Mouse (Mus musculus) intestine, postnatal 0 days (tissue): ENCODE measurements at regions not wholly inside any gene's neighbourhood (a gene's known extent, or its start where the extent isn't known, plus 50 kb on each side); places are given as distances from the start of the nearest gene placed in this dataset.

ENCODE experiments used
- ATAC-seq: fragments of 200-750 bp; cut with Nextera tagmentation; 2 replicates; pipeline ENCODE4 v1.8.0; 2017; ENCODE audit warnings: mild to moderate bottlenecking, moderate TSS enrichment, moderate library complexity
- H3K27ac ChIP-seq: fragments of 300-500 bp; sonication (generic); 2 replicates; pipeline ENCODE4 v1.5.1; 2014; ENCODE audit warnings: mild to moderate bottlenecking, low read depth, low read length, moderate library complexity
- H3K27me3 ChIP-seq: fragments of 300-500 bp; sonication (generic); replicated peaks from 2 replicates; pipeline ENCODE4 v1.6.1; 2014; ENCODE audit warnings: low read length, mixed read lengths; ENCODE audit not compliant: control insufficient read depth, insufficient read depth
- H3K36me3 ChIP-seq: fragments of 300-500 bp; sonication (generic); 2 replicates; pipeline ENCODE4 v1.6.1; 2014; ENCODE audit warnings: mild to moderate bottlenecking, moderate library complexity; ENCODE audit not compliant: control insufficient read depth, insufficient read depth
- H3K4me1 ChIP-seq: fragments of 300-500 bp; sonication (generic); replicated peaks from 2 replicates; pipeline ENCODE4 v1.6.1; 2014; ENCODE audit warnings: antibody characterized with exemption, low read length, mixed read lengths; ENCODE audit not compliant: control insufficient read depth, insufficient read depth
- H3K4me2 ChIP-seq: fragments of 300-500 bp; sonication (generic); replicated peaks from 2 replicates; pipeline ENCODE4 v1.6.1; 2014; ENCODE audit warnings: low read depth, mild to moderate bottlenecking, moderate library complexity
- H3K4me3 ChIP-seq: fragments of 300-500 bp; sonication (generic); 2 replicates; pipeline ENCODE4 v1.5.1; 2014; ENCODE audit warnings: low read depth, low read length
- H3K9ac ChIP-seq: fragments of 300-500 bp; sonication (generic); 2 replicates; pipeline ENCODE4 v1.6.1; 2014; ENCODE audit warnings: mild to moderate bottlenecking, low read depth, low read length
- H3K9me3 ChIP-seq: fragments of 300-500 bp; sonication (generic); 2 replicates; pipeline ENCODE4 v1.6.1; 2016; ENCODE audit warnings: mixed run types; ENCODE audit not compliant: control insufficient read depth
- CTCF ChIP-seq: sonication (generic); IDR thresholded peaks from 2 replicates; pipeline ENCODE4 v1.5.1; 2016; ENCODE audit warnings: low read depth, mild to moderate bottlenecking, control low read depth, antibody characterized with exemption, moderate library complexity
- WGBS: fragments of 180-500 bp; shearing (Covaris S2); extraction: QIAGEN DNeasy Blood & Tissue Kit; methylation state at CpG from one replicate; pipeline ENCODE4 v1.1.7; 2014; 5-methylcytosine and 5-hydroxymethylcytosine counted together

DNA sequence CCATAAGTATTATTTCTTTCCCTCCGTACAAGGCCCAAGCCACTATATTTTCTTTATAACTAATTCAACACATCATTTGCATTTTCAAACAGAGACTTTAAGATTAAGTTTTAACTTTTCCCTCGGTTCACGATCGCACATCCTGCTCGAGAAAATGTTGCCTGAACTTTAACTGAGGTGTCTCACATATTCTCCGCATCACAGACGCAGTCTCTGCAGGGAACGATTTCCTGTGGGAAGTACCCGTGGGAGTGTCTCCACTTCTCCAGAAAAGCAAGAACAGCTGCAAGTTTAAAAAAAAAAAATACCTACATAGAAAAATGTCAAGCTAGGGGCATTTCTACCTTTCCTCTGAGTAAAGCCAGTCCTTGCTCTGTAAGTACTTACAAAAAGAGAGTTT lies 581.2 kb downstream of the Efna5 start:
- WGBS: 75% methylated on average over 9 of the region's 9 CpGs
- Histone ChIP-seq H3K9me3 (no peaks in the 10 kb centered on the region), H3K36me3 (no peaks in the 10 kb centered on the region), H3K4me3 (no peak overlapping the region), H3K9ac (no peak overlapping the region), H3K27ac (no peak overlapping the region), H3K27me3 (no peaks in the 10 kb centered on the region), H3K4me2 (no peak overlapping the region), H3K4me1 (no peaks in the 10 kb centered on the region)
- no peak for ATAC-seq
- no peak for TF ChIP-seq CTCF

DNA sequence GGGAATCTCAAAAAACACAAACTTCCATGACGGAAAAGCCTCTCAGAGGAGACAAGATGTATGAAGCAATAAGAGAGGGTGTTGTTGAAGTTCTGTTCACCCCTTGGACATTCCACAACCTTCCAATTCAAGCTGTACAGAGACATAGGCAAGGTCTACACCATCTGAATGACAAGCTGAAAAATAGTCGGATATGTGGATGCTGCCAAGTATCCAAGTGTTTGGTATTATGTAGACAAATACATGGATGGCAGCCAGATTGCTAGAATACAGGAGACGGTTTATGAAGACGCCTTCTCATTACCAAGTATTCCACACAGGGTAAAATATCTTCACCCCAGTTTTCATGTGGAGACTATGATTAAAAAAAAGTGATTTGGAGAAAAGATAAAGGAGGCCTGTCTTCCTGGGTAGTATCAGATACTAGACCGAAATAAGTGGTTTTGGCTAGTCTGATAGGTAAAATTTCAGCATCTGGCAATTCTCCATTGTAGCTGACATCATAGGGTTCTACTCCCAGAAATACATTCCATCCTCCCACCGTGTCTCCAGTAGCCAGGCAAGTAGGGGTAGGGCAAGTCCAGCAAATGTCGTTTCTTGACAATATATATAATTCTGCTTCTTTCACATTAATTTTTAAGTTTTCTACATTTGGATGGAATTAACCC lies 583.6 kb downstream of the Efna5 start:
- ATAC-seq: no peak

DNA sequence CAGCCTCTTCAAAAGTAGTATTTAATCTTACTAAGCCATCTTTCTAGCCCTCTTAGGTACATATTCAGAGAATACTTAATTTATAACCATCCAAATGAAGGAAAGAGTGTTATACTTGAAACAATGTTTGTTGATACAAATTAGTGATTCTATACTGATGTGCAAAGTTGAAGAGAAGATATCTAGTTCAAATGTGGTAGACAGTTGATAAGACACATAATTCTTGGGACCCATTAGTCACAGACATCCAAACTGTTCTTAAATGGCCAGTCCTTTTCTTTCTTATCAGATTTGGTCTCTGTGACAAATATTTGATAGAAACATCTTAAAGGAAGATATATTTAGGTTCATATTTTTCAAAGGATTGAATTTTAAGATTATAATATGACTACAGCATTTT lies 585.7 kb downstream of the Efna5 start:
- H3K27me3 ChIP-seq: no peaks in the 10 kb centered on the region

More for the DNA sequence above, 583.6 kb downstream of the Efna5 start:
- no peak overlapping the region for H3K27ac ChIP-seq
- 72% methylated on average over 7 of the region's 7 CpGs for WGBS
- H3K36me3 ChIP-seq: no peaks in the 10 kb centered on the region
- H3K4me1 ChIP-seq: no peaks in the 10 kb centered on the region
- H3K9ac ChIP-seq: no peak overlapping the region
- no peak for TF ChIP-seq CTCF
- no peaks in the 10 kb centered on the region for H3K27me3 ChIP-seq
- H3K4me2 ChIP-seq: no peak overlapping the region
- no peak overlapping the region for H3K4me3 ChIP-seq
- no peaks in the 10 kb centered on the region for H3K9me3 ChIP-seq

DNA sequence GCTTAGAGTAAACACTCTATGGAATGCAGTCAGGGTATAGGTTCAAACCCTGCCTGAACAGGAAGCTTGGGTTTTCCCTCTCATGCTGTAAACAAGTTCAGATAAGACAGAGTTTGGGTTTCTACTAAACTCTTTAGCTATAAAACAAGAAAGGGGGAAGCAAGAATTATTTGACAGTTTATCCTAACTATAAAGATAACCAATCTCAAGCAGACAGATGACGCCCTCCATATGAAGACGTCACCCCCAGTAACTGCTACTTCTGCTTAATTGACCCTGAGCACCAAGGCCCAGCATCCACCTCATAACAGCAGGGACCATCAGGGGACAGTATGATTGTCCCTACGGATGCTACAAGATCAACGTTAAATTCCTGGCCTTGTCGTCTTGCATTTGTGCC lies 588.4 kb downstream of the Efna5 start:
- Histone ChIP-seq H3K27me3 (no peaks in the 10 kb centered on the region), H3K27ac (no peak overlapping the region), H3K4me3 (no peak overlapping the region), H3K9ac (no peak overlapping the region), H3K9me3 (no peaks in the 10 kb centered on the region), H3K36me3 (no peaks in the 10 kb centered on the region), H3K4me2 (no peak overlapping the region), H3K4me1 (no peaks in the 10 kb centered on the region)
- 79% methylated on average over 5 of the region's 5 CpGs for WGBS
- TF ChIP-seq CTCF: no peak
- ATAC-seq: no peak

More for the DNA sequence above, 585.7 kb downstream of the Efna5 start:
- Histone ChIP-seq H3K36me3 (no peaks in the 10 kb centered on the region), H3K4me2 (no peak overlapping the region), H3K27ac (no peak overlapping the region), H3K4me3 (no peak overlapping the region), H3K9me3 (no peaks in the 10 kb centered on the region), H3K4me1 (no peaks in the 10 kb centered on the region), H3K9ac (no peak overlapping the region)
- no peak for ATAC-seq
- TF ChIP-seq CTCF: no peak

DNA sequence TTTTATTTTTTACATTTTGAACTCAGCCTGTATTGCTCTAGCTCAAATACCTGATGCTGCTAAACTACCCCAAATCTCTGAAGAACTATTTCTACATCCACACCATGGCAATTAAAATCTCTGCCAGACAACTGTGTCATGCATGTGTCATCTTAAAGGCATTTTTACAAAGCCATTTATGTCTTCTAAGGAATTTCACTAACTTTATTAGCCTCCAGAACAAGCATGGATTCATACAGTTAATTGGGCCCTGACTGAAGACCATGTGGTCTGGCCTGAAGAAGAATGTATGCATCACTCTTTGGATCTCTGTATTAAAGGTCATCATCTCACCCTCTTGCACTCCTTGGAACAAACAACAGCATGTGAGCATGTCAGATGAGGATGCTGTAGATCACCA lies 593.5 kb downstream of the Efna5 start:
- Histone ChIP-seq H3K9me3 (no peaks in the 10 kb centered on the region), H3K9ac (no peak overlapping the region)
- TF ChIP-seq CTCF: no peak

DNA sequence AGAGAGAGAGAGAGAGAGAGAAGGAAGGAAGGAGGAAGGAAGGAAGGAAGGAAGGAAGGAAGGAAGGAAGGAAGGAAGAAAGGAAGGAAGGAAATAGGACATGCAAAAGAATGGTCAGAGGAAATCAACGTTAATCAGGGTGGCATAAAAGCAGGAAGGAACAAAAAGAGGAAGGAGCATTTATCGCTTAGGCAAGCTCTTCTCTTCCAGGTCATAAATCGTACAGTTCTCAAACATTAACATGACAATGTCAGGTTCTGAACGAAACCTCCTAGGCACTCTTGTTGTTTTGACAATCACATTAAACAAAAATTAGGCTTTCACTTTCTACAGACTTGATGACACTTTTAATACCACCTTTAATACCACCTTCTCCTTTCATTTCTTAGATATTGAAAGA lies 594.0 kb downstream of the Efna5 start:
- H3K4me3 ChIP-seq: no peak overlapping the region
- WGBS: 66% methylated on average over 4 of the region's 4 CpGs
- no peak overlapping the region for H3K27ac ChIP-seq
- H3K4me1 ChIP-seq: no peaks in the 10 kb centered on the region
- no peak overlapping the region for H3K9ac ChIP-seq
- TF ChIP-seq CTCF: no peak
- no peaks in the 10 kb centered on the region for H3K9me3 ChIP-seq
- H3K27me3 ChIP-seq: no peaks in the 10 kb centered on the region
- H3K4me2 ChIP-seq: no peak overlapping the region
- ATAC-seq: no peak
- no peaks in the 10 kb centered on the region for H3K36me3 ChIP-seq

More for the DNA sequence above, 593.5 kb downstream of the Efna5 start:
- ATAC-seq: no peak
- Histone ChIP-seq H3K4me1 (no peaks in the 10 kb centered on the region), H3K36me3 (no peaks in the 10 kb centered on the region), H3K4me3 (no peak overlapping the region), H3K27ac (no peak overlapping the region), H3K4me2 (no peak overlapping the region), H3K27me3 (no peaks in the 10 kb centered on the region)
